Mouse (Mus musculus) heart, adult 2 months (tissue): ENCODE data around the gene Bard1. TPM values are rescaled to one million over a fixed set of nuclear protein-coding genes. Genes with fewer than 3 reads are reported as not detected.

Source experiments
- DNase-seq, 2 experiments: peaks; one replicate each; pipeline ENCODE4 v3.0.0; 2021
- H3K27ac ChIP-seq: fragments of 200-600 bp; 2 replicates; pipeline ENCODE4 v1.8.1; 2022
- H3K27me3 ChIP-seq: fragments of 200-500 bp; 2 replicates; pipeline ENCODE4 v1.6.1; 2012; ENCODE audit warnings: mild to moderate bottlenecking, low read length, inconsistent platforms, mixed read lengths; ENCODE audit not compliant: control insufficient read depth, insufficient read depth
- H3K36me3 ChIP-seq: fragments of 200-500 bp; 2 replicates; pipeline ENCODE4 v1.6.1; 2012; ENCODE audit warnings: low read length, inconsistent platforms; ENCODE audit not compliant: control insufficient read depth, insufficient read depth
- H3K4me1 ChIP-seq: fragments of 200-500 bp; 2 replicates; pipeline ENCODE4 v1.6.1; 2011; ENCODE audit warnings: low read length; ENCODE audit not compliant: control insufficient read depth, insufficient read depth
- H3K4me3 ChIP-seq: fragments of 200-600 bp; 2 replicates; pipeline ENCODE4 v1.8.1; 2022
- H3K79me2 ChIP-seq: fragments of 200-500 bp; replicated peaks from 2 replicates; pipeline ENCODE4 v1.6.1; 2012; ENCODE audit warnings: mild to moderate bottlenecking, inconsistent platforms, low read length, moderate library complexity, mixed read lengths; ENCODE audit not compliant: control insufficient read depth, insufficient read depth
- H3K9ac ChIP-seq: fragments of 200-500 bp; 2 replicates; pipeline ENCODE4 v1.6.1; 2012; ENCODE audit warnings: low read depth, mild to moderate bottlenecking, control low read depth, inconsistent platforms, low read length, mixed read lengths
- CTCF ChIP-seq: fragments of 200-600 bp; IDR thresholded peaks from 2 replicates; pipeline ENCODE4 v1.8.1; 2022; ENCODE audit warnings: antibody characterized with exemption, mild to moderate bottlenecking, moderate library complexity
- EP300 ChIP-seq: fragments of 200-500 bp; IDR thresholded peaks from 2 replicates; pipeline ENCODE4 v1.6.1; 2011; ENCODE audit warnings: low read depth, low read length, control low read depth; ENCODE audit not compliant: insufficient read depth
- POLR2A ChIP-seq: fragments of 200-500 bp; IDR thresholded peaks from 2 replicates; pipeline ENCODE4 v1.6.1; 2011; ENCODE audit warnings: mild to moderate bottlenecking, low read depth, low read length, control low read depth; ENCODE audit not compliant: insufficient read depth
- WGBS: fragments of 180-500 bp; shearing (Covaris S2); methylation state at CpG from one replicate; pipeline ENCODE4 v1.1.7; 2018; 5-methylcytosine and 5-hydroxymethylcytosine counted together
- intact Hi-C: fragments of 180-260 bp; cut with DNase I; formaldehyde crosslinking; loops from one replicate; pipeline ENCODE4 v1.15.1; 2025
- polyA plus RNA-seq: library from polyadenylated mRNA; depleted of rRNA; stranded (reverse); fragments of >200 nt; gene quantifications from 2 replicates; pipeline ENCODE4 v1.2.3, GENCODE M21; 2012
- total RNA-seq, 2 experiments: library from RNA; stranded (reverse); gene quantifications; 2 replicates each; pipeline ENCODE4 v1.2.3; 2021

Bard1 gene
- total and polyA plus RNA-seq, 3 experiments, result 0.18 to 0.70 (median 0.60) TPM

- H3K27me3 ChIP-seq, result no peaks in the 10 kb centered on the region
- H3K4me3 ChIP-seq, result no peak overlapping the region
- no peaks in the 10 kb centered on the region for H3K36me3 ChIP-seq
- 87% methylated on average over 6 of the region's 6 CpGs for WGBS
- peaks cover 2% of the 10 kb centered on the region; the same call in 1 of the 2 replicates for H3K4me1 ChIP-seq
- no peak for DNase-seq
- no peaks in the 10 kb centered on the region for H3K79me2 ChIP-seq
- intact Hi-C loops, result loop anchor here (10.0 kb wide), 1 partner anchor 449 kb away; the partner anchor contains the start of gene Atic
- H3K9ac ChIP-seq, result no peak overlapping the region
- H3K27ac ChIP-seq, result no peak overlapping the region
- TF ChIP-seq CTCF, result no peak
- TF ChIP-seq EP300, result no peak
- no peak for TF ChIP-seq POLR2A
Observed at GRCm38 (mm10) chr1:71106127-71106526, 3.2 kb upstream of the Bard1 start.

GRCm38 (mm10) chr1:71105724-71106123, 2.8 kb upstream of the Bard1 start:
- Histone ChIP-seq H3K27me3 (no peaks in the 10 kb centered on the region), H3K79me2 (no peaks in the 10 kb centered on the region), H3K27ac (no peak overlapping the region), H3K9ac (no peak overlapping the region), H3K36me3 (no peaks in the 10 kb centered on the region), H3K4me1 (peaks cover 2% of the 10 kb centered on the region; the same call in 1 of the 2 replicates), H3K4me3 (no peak overlapping the region)
- intact Hi-C loops, result loop anchor here (10.0 kb wide), 1 partner anchor 449 kb away; the partner anchor contains the start of gene Atic
- WGBS, result 87% methylated on average over 8 of the region's 8 CpGs
- DNase-seq, result no peak
- TF ChIP-seq CTCF (no peak), POLR2A (no peak), EP300 (no peak)

DNA sequence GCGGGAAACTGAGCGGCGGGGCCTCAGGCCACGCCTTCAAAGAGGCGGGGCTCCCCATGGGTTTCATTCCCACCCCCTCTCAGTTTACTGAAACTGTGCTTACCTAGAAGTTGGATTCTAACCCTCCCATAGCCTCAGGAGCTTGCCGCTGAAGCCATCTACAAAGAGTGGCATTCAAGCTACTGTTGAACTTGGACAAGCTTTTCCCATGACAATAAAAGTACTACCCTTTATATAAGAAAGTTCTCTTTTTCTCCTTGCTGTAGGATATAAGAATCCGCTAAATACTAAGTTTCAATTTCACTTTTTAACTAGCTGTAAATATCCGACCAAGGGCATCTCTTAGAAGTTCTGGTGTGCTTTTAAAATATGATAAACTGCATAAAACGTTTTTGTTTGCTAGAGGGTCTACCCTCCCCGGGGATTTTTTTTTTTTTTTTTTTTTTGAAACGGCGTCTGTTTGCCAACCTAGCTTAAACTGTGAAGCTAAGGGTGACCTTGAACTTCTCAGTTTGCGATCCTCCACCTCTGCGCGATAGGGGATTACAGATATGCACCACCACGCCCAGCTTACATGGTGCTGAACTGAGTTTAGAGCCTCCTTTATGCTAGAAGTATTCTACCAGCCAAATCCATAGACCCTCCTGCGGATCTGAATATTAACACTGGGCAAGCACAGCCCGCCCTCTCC, 373 bp upstream of the Bard1 start:
- no peaks in the 10 kb centered on the region for H3K27me3 ChIP-seq
- H3K4me1 ChIP-seq, result peaks cover 6% of the 10 kb centered on the region
- H3K79me2 ChIP-seq, result no peaks in the 10 kb centered on the region
- H3K27ac ChIP-seq, result peak overlapping the region; percentile 68
- no peaks in the 10 kb centered on the region for H3K36me3 ChIP-seq
- peak in 1 of 2 experiments; percentile 20 for DNase-seq
- peak overlapping the region; percentile 89 for H3K4me3 ChIP-seq
- intact Hi-C loops, result loop anchor here (10.0 kb wide), 1 partner anchor 451 kb away; the partner anchor contains the start of gene Atic
- WGBS, result 19% methylated on average over 18 of the region's 18 CpGs
- no peak overlapping the region for H3K9ac ChIP-seq
- TF ChIP-seq CTCF, result no peak
- no peak for TF ChIP-seq EP300
- peak; percentile 9; the same call in 1 of the 2 replicates for TF ChIP-seq POLR2A

DNA sequence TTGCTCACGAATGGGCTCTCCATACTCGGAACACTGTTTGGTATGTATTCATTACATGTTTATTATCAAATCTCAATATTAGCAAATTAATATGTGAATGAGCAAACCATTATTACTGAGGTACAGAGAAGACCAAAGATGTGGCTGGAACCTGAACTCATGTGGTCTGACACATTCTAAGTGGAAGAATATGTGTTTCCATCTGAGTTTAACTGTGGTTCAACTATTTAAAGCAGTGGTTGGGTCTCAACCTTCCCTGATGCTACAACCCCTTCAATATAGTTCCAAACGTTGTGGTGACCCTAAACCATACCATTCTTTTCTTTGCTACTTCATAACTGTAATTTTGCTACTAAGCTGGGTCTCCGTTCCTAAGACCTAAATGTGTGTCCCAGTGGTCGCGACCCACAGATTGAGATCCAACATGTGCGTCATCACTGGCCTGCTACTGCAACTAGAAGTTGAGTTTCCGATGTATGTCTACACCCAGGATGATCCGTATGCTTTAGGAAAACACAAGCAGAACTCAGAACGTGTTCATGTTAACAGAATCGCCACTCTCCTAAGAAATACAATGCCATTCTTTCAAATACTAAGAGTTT, 1.5 kb downstream of the Bard1 start:
- Histone ChIP-seq H3K9ac (no peak overlapping the region), H3K27ac (no peak overlapping the region), H3K4me1 (peaks cover 6% of the 10 kb centered on the region), H3K79me2 (no peaks in the 10 kb centered on the region), H3K36me3 (no peaks in the 10 kb centered on the region), H3K27me3 (no peaks in the 10 kb centered on the region), H3K4me3 (no peak overlapping the region)
- no peak for DNase-seq
- WGBS, result 54% methylated on average over 11 of the region's 11 CpGs
- no peak for TF ChIP-seq POLR2A
- no peak for TF ChIP-seq EP300
- no peak for TF ChIP-seq CTCF
- intact Hi-C loops, result loop anchor here (10.0 kb wide), 1 partner anchor 453 kb away; the partner anchor contains the start of gene Atic

DNA sequence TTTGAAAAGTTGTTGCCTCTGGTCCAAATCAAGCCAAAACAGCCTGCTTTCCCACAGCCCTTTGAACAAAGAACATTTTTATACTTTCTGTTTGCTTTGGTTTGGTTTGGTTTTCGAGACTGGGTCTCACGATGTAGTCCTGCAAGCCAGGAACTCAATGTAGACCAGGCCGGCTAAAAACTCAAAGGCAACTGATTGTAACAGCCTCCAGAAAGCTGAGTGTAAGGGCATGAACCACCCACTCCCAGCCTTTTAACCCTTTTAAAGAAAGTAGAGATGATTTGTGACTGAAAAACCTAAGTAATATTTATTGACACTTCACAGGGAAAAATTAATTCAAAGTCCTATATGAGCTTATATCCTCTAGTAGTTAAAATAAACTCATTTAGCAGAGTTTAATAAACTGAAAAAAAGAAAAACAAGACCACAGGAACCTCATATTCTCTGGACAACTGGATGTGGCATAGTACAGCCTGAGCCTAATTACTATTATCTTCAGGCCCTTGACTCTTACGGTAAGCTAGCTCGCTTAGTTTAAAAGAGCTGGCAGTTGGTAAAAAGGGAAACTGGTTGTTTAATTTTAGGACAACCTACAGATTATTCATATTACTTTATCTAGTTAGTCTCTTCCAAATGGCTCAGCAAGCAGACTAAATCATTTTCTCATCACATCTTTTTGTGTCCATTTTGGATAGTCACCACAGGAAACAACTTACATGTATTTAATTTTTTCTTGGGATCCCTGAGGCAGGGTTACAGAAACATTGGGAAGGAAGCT, 2.2 kb downstream of the Bard1 start:
- Histone ChIP-seq H3K9ac (no peak overlapping the region), H3K4me3 (no peak overlapping the region), H3K4me1 (peaks cover 6% of the 10 kb centered on the region), H3K36me3 (no peaks in the 10 kb centered on the region), H3K27me3 (no peaks in the 10 kb centered on the region), H3K27ac (peak overlapping the region; percentile 8; the same call in 1 of the 2 replicates), H3K79me2 (no peaks in the 10 kb centered on the region)
- intact Hi-C loops, result loop anchor here (10.0 kb wide), 1 partner anchor 454 kb away; the partner anchor contains the start of gene Atic
- no peak for DNase-seq
- TF ChIP-seq POLR2A (no peak), EP300 (no peak), CTCF (no peak)
- WGBS, result 57% methylated on average over 5 of the region's 5 CpGs
